In the genomic region with DNA sequence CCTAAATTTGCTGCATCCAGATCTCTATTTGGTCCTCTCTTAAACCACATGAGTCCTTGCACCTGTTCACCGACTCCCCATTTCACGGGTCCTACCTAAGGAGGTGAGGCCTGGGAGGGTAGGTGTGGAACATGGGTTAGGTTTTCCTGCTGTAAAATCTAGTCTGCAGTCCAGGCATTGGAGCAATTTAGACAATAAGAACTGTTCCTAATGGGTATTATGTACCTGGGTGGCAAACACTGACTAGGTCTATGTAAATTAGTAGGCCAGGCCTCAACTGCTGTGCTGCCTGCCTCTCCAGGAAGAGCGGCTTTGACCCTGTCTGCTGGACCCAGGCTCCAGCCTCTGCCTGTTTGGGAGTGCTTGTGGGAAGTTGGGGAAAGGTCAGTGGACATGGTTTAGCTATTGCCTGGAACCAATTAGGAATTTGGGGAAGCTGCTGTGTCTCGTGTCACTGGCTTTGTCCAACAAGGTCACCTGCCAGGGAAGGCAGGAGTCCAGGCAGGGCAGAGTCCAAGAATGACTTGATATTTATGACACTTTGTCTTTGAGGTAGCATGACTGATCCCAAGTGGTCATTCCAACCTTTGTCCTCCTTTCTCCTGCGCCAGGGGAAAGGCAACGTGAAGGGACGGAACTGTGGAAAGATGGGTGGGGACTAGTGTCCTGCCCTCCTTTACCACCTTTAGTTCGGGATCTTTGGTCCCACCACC, we compare ENCODE assay signal across 8 mouse cellular contexts. TPM values are rescaled to one million over a fixed set of nuclear protein-coding genes. Genes with fewer than 3 reads are reported as not detected.
A peak's percentile ranks its signal among the peaks of the same experiment; 100 is the strongest.
DNase-seq lines count a peak whose midpoint lies in the region; ATAC-seq lines count a peak whose summit lies in the region.

No protein-coding gene starts in this region.

- ATAC-seq in liver, embryonic 11.5 days (replicated peaks; ENCODE audit: low FRiP score): no peak
- no peak for ATAC-seq in forebrain, embryonic 13.5 days
- ATAC-seq in granulocyte monocyte progenitor cell, adult 5-6 weeks (replicated peaks; ENCODE audit: poor library complexity, severe bottlenecking): no peak

- H3K27ac ChIP-seq in liver, embryonic 11.5 days (ENCODE audit: low read depth, low read length): no peak overlapping the region
- H3K27ac ChIP-seq in forebrain, embryonic 13.5 days: no peak overlapping the region

- H3K4me3 ChIP-seq in liver, embryonic 11.5 days (ENCODE audit: low read depth, low read length): no peak overlapping the region
- H3K4me3 ChIP-seq in forebrain, embryonic 13.5 days: no peak overlapping the region

- H3K4me1 ChIP-seq in liver, embryonic 11.5 days (replicated peaks; ENCODE audit: control insufficient read depth, insufficient read depth, low read length): peaks cover 42% of the 10 kb centered on the region
- peaks cover 18% of the 10 kb centered on the region for H3K4me1 ChIP-seq in forebrain, embryonic 13.5 days

- intact Hi-C loops in heart, postnatal 10 days (cut with DNase I): no loop called here

- no peaks in the 10 kb centered on the region for H3K36me3 ChIP-seq in liver, embryonic 11.5 days (ENCODE audit: control insufficient read depth, insufficient read depth, low read length)
- peaks cover 6% of the 10 kb centered on the region for H3K36me3 ChIP-seq in forebrain, embryonic 13.5 days (ENCODE audit: poor library complexity, severe bottlenecking)

- peak; percentile 83 for DNase-seq in adrenal gland, postnatal 10 days
- DNase-seq in adrenal gland, adult 8-10 months: no peak
- peak; percentile 53 to 65 for DNase-seq in adrenal gland, postnatal 36 days
- peak; percentile 92 to 93 for DNase-seq in heart, postnatal 10 days
- DNase-seq in liver, embryonic 11.5 days (ENCODE audit: low spot score): no peak
- no peak for DNase-seq in left cerebral cortex, adult 18-20 months (ENCODE audit: low spot score in 2 of 2)

- 83% methylated on average over 8 of the region's 8 CpGs for WGBS in liver, embryonic 11.5 days
- 92% methylated on average over 8 of the region's 8 CpGs for WGBS in forebrain, embryonic 13.5 days

- no peaks in the 10 kb centered on the region for H3K27me3 ChIP-seq in liver, embryonic 11.5 days (replicated peaks; ENCODE audit: control insufficient read depth, insufficient read depth, low read length)
- no peaks in the 10 kb centered on the region for H3K27me3 ChIP-seq in forebrain, embryonic 13.5 days

- H3K4me2 ChIP-seq in liver, embryonic 11.5 days: peak overlapping the region; percentile 79
- H3K4me2 ChIP-seq in forebrain, embryonic 13.5 days: no peak overlapping the region

- H3K9ac ChIP-seq in liver, embryonic 11.5 days (ENCODE audit: low read depth, low read length): no peak overlapping the region; the same call in 1 of the 2 replicates
- no peak overlapping the region for H3K9ac ChIP-seq in forebrain, embryonic 13.5 days

- no peaks in the 10 kb centered on the region for H3K9me3 ChIP-seq in liver, embryonic 11.5 days (ENCODE audit: control insufficient read depth, low read length)
- H3K9me3 ChIP-seq in forebrain, embryonic 13.5 days (replicated peaks): no peaks in the 10 kb centered on the region

RNA-seq across cellular contexts. Expression of a gene that starts 1.4 kb away (rescaled TPM):
- total RNA-seq in adrenal gland, postnatal 10 days (2021): under 1 TPM in 1 of 2 experiments, not detected in 1; 0.61 TPM
- total RNA-seq in adrenal gland, adult 8-10 months (2022): not detected
- not detected for total RNA-seq in adrenal gland, postnatal 36 days (2021)
- total RNA-seq in heart, postnatal 10 days (2021): 1 to 10 TPM; 4.9 to 5.3 TPM
- 0.49 and 1.0 TPM in 2 replicates for polyA plus RNA-seq in liver, embryonic 11.5 days (2014; fragmentation: Nextera tagmentation; extraction: Ambion mirVana)
- total RNA-seq in left cerebral cortex, adult 18-20 months (2021): not detected
- 1.2 and 1.3 TPM in 2 replicates for polyA plus RNA-seq in forebrain, embryonic 13.5 days (2015; fragmentation: Nextera tagmentation; extraction: Ambion mirVana)
- total RNA-seq in granulocyte monocyte progenitor cell, adult 5-6 weeks (2014; fragmentation: Nextera tagmentation): not detected in 2 replicates
- total RNA-seq in granulocyte monocyte progenitor cell, adult 5-6 weeks (2017): not detected in 2 replicates

RNA-seq across cellular contexts. Expression of a gene that starts 17.7 kb away (rescaled TPM):
- total RNA-seq in adrenal gland, postnatal 10 days (2021): 100 to 1,000 TPM; 601 to 945 TPM
- 100 to 1,000 TPM; 374 to 825 (median 652) TPM for total RNA-seq in adrenal gland, adult 8-10 months (2022)
- total RNA-seq in adrenal gland, postnatal 36 days (2021): 100 to 1,000 TPM; 515 to 572 TPM
- 1,000 to 10,000 TPM in 1 of 2 experiments, 100 to 1,000 TPM in 1; 618 to 1,152 TPM for total RNA-seq in heart, postnatal 10 days (2021)
- polyA plus RNA-seq in liver, embryonic 11.5 days (2014; fragmentation: Nextera tagmentation; extraction: Ambion mirVana): 41.1 and 44.0 TPM in 2 replicates
- 10 to 100 TPM; 19.4 to 25.9 TPM for total RNA-seq in left cerebral cortex, adult 18-20 months (2021)
- polyA plus RNA-seq in forebrain, embryonic 13.5 days (2015; fragmentation: Nextera tagmentation; extraction: Ambion mirVana): 49.1 and 51.0 TPM in 2 replicates
- total RNA-seq in granulocyte monocyte progenitor cell, adult 5-6 weeks (2014; fragmentation: Nextera tagmentation): 80.1 and 110 TPM in 2 replicates
- 79.0 and 80.5 TPM in 2 replicates for total RNA-seq in granulocyte monocyte progenitor cell, adult 5-6 weeks (2017)

RNA-seq across cellular contexts. Expression of a gene that starts 18.6 kb away (rescaled TPM):
- total RNA-seq in adrenal gland, postnatal 10 days (2021): 10 to 100 TPM; 29.3 to 34.3 TPM
- 10 to 100 TPM; 35.7 to 54.5 (median 40.0) TPM for total RNA-seq in adrenal gland, adult 8-10 months (2022)
- total RNA-seq in adrenal gland, postnatal 36 days (2021): 10 to 100 TPM; 29.4 to 33.3 TPM
- total RNA-seq in heart, postnatal 10 days (2021): 10 to 100 TPM; 24.3 to 30.9 TPM
- polyA plus RNA-seq in liver, embryonic 11.5 days (2014; fragmentation: Nextera tagmentation; extraction: Ambion mirVana): 18.6 and 21.5 TPM in 2 replicates
- total RNA-seq in left cerebral cortex, adult 18-20 months (2021): 10 to 100 TPM; 24.0 to 24.8 TPM
- polyA plus RNA-seq in forebrain, embryonic 13.5 days (2015; fragmentation: Nextera tagmentation; extraction: Ambion mirVana): 37.5 and 40.2 TPM in 2 replicates
- total RNA-seq in granulocyte monocyte progenitor cell, adult 5-6 weeks (2014; fragmentation: Nextera tagmentation): 15.6 and 43.7 TPM in 2 replicates
- total RNA-seq in granulocyte monocyte progenitor cell, adult 5-6 weeks (2017): 50.5 and 57.8 TPM in 2 replicates

RNA-seq across cellular contexts. Expression of a gene that starts 21.0 kb away (rescaled TPM):
- total RNA-seq in adrenal gland, postnatal 10 days (2021): under 1 TPM; 0.54 to 0.55 TPM
- 1 to 10 TPM; 1.1 to 2.3 (median 1.7) TPM for total RNA-seq in adrenal gland, adult 8-10 months (2022)
- total RNA-seq in adrenal gland, postnatal 36 days (2021): 1 to 10 TPM in 1 of 2 experiments, under 1 TPM in 1; 0.95 to 1.0 TPM
- 1 to 10 TPM; 2.0 to 5.5 TPM for total RNA-seq in heart, postnatal 10 days (2021)
- 0.71 and 1.1 TPM in 2 replicates for polyA plus RNA-seq in liver, embryonic 11.5 days (2014; fragmentation: Nextera tagmentation; extraction: Ambion mirVana)
- 10 to 100 TPM; 67.3 to 77.4 TPM for total RNA-seq in left cerebral cortex, adult 18-20 months (2021)
- 6.6 and 6.7 TPM in 2 replicates for polyA plus RNA-seq in forebrain, embryonic 13.5 days (2015; fragmentation: Nextera tagmentation; extraction: Ambion mirVana)
- total RNA-seq in granulocyte monocyte progenitor cell, adult 5-6 weeks (2014; fragmentation: Nextera tagmentation): not detected in 2 replicates
- total RNA-seq in granulocyte monocyte progenitor cell, adult 5-6 weeks (2017): not detected in 2 replicates

RNA-seq across cellular contexts. Expression of a gene that starts 25.5 kb away (rescaled TPM):
- 10 to 100 TPM; 33.3 to 42.6 TPM for total RNA-seq in adrenal gland, postnatal 10 days (2021)
- total RNA-seq in adrenal gland, adult 8-10 months (2022): 10 to 100 TPM; 47.8 to 57.8 (median 54.5) TPM
- 10 to 100 TPM; 29.3 to 52.1 TPM for total RNA-seq in adrenal gland, postnatal 36 days (2021)
- total RNA-seq in heart, postnatal 10 days (2021): 10 to 100 TPM; 40.1 to 54.6 TPM
- 2.6 and 3.1 TPM in 2 replicates for polyA plus RNA-seq in liver, embryonic 11.5 days (2014; fragmentation: Nextera tagmentation; extraction: Ambion mirVana)
- 10 to 100 TPM; 20.8 to 21.5 TPM for total RNA-seq in left cerebral cortex, adult 18-20 months (2021)
- 6.9 and 7.2 TPM in 2 replicates for polyA plus RNA-seq in forebrain, embryonic 13.5 days (2015; fragmentation: Nextera tagmentation; extraction: Ambion mirVana)
- 2.2 and 2.3 TPM in 2 replicates for total RNA-seq in granulocyte monocyte progenitor cell, adult 5-6 weeks (2014; fragmentation: Nextera tagmentation)
- total RNA-seq in granulocyte monocyte progenitor cell, adult 5-6 weeks (2017): 1.7 and 2.1 TPM in 2 replicates

Comparison
In these comparisons a context has a peak if more than half of its experiments do, and no peak if none do; other contexts are left out.
1. DNase-seq: peak in adrenal gland, postnatal 10 days (single experiment), adrenal gland, postnatal 36 days (2 of 2) and heart, postnatal 10 days (2 of 2); none in adrenal gland, adult 8-10 months (single experiment), liver, embryonic 11.5 days (single experiment) and left cerebral cortex, adult 18-20 months (0 of 2).